Mouse (Mus musculus) stomach, embryonic 16.5 days (tissue): ENCODE measurements around the gene Plin1. TPM values are rescaled to one million over a fixed set of nuclear protein-coding genes. Genes with fewer than 3 reads are reported as not detected.

Experiments
- ATAC-seq: fragments of 200-750 bp; cut with Nextera tagmentation; 2 replicates; pipeline ENCODE4 v1.8.0; 2017; ENCODE audit warnings: moderate number of reproducible peaks, moderate TSS enrichment; ENCODE audit not compliant: insufficient read depth, low FRiP score
- H3K27ac ChIP-seq: fragments of 300-500 bp; sonication (generic); 2 replicates; pipeline ENCODE4 v1.5.1; 2014; ENCODE audit warnings: low read length
- H3K27me3 ChIP-seq: fragments of 300-500 bp; sonication (generic); 2 replicates; pipeline ENCODE4 v1.6.1; 2014; ENCODE audit warnings: low read length, control low read depth, mixed read lengths; ENCODE audit not compliant: control insufficient read depth, insufficient read depth
- H3K36me3 ChIP-seq: fragments of 300-500 bp; sonication (generic); 2 replicates; pipeline ENCODE4 v1.6.1; 2014; ENCODE audit warnings: low read length; ENCODE audit not compliant: control insufficient read depth, insufficient read depth
- H3K4me1 ChIP-seq: fragments of 300-500 bp; sonication (generic); 2 replicates; pipeline ENCODE4 v1.6.1; 2014; ENCODE audit warnings: low read length, control low read depth, mixed read lengths; ENCODE audit not compliant: control insufficient read depth, insufficient read depth
- H3K4me2 ChIP-seq: fragments of 300-500 bp; sonication (generic); 2 replicates; pipeline ENCODE4 v1.6.1; 2014; ENCODE audit warnings: low read depth, low read length, mixed read lengths
- H3K4me3 ChIP-seq: fragments of 300-500 bp; sonication (generic); replicated peaks from 2 replicates; pipeline ENCODE4 v1.5.1; 2014; ENCODE audit warnings: mild to moderate bottlenecking, low read length
- H3K9ac ChIP-seq: fragments of 300-500 bp; sonication (generic); 2 replicates; pipeline ENCODE4 v1.6.1; 2014; ENCODE audit warnings: low read length
- H3K9me3 ChIP-seq: fragments of 300-500 bp; sonication (generic); replicated peaks from 2 replicates; pipeline ENCODE4 v1.6.1; 2016; ENCODE audit warnings: low read length, control low read depth; ENCODE audit not compliant: control insufficient read depth
- WGBS: fragments of 180-500 bp; shearing (Covaris S2); extraction: QIAGEN DNeasy Blood & Tissue Kit; methylation state at CpG from one replicate; pipeline ENCODE4 v1.1.7; 2014; 5-methylcytosine and 5-hydroxymethylcytosine counted together
- polyA plus RNA-seq: library from polyadenylated mRNA; unstranded; fragments of >200 nt; fragmentation: Nextera tagmentation; extraction: Ambion mirVana; gene quantifications from 2 replicates; pipeline ENCODE4 v1.2.1, GENCODE M21; 2015

The Plin1 gene
- polyA plus RNA-seq: not detected in 2 replicates

DNA sequence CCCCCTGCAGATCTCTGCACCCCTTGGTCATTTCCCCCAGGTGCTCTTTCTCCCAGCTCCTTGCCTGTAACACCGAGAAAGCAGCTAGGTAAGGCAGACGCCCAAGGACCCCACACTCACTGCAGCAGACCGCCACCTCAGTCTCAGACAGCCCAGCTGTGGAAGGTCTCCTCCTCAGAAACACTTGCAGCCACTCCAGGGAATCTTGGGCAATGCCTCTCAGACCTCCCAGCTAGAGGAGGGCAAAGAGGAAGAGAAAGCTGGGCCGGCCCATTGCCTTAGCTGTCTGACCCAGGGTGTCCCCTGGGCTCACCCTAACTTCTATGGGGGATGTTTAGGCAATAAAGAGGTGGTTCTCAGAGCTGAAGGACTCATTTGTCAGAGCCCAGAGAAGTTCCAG, at the start of gene Plin1:
TSS of gene Plin1 (minus strand) at position 282 of the 400 bp plus-strand sequence.
- Histone ChIP-seq H3K4me2 (no peak within 1 kb of the TSS), H3K4me3 (no peak within 1 kb of the TSS), H3K36me3 (peaks cover 5% of the 10 kb centered on the region; the same call in 1 of the 2 replicates), H3K9ac (no peak within 1 kb of the TSS), H3K27ac (no peak within 1 kb of the TSS), H3K9me3 (no peaks in the 10 kb centered on the region), H3K4me1 (no peaks in the 10 kb centered on the region), H3K27me3 (no peaks in the 10 kb centered on the region)
- WGBS: 52% methylated on average over 4 of the region's 4 CpGs
- ATAC-seq: no peak

- WGBS: 87% methylated on average over 2 of the region's 2 CpGs
- H3K9me3 ChIP-seq: no peaks in the 10 kb centered on the region
- no peaks in the 10 kb centered on the region for H3K36me3 ChIP-seq
- H3K4me2 ChIP-seq: no peak overlapping the region
- H3K4me1 ChIP-seq: no peaks in the 10 kb centered on the region
- ATAC-seq: no peak
- H3K27ac ChIP-seq: no peak overlapping the region
- no peaks in the 10 kb centered on the region for H3K27me3 ChIP-seq
- no peak overlapping the region for H3K4me3 ChIP-seq
- H3K9ac ChIP-seq: no peak overlapping the region
Observed at GRCm38 (mm10) chr7:79782516-79782855, 49.8 kb upstream of the Plin1 start.

DNA sequence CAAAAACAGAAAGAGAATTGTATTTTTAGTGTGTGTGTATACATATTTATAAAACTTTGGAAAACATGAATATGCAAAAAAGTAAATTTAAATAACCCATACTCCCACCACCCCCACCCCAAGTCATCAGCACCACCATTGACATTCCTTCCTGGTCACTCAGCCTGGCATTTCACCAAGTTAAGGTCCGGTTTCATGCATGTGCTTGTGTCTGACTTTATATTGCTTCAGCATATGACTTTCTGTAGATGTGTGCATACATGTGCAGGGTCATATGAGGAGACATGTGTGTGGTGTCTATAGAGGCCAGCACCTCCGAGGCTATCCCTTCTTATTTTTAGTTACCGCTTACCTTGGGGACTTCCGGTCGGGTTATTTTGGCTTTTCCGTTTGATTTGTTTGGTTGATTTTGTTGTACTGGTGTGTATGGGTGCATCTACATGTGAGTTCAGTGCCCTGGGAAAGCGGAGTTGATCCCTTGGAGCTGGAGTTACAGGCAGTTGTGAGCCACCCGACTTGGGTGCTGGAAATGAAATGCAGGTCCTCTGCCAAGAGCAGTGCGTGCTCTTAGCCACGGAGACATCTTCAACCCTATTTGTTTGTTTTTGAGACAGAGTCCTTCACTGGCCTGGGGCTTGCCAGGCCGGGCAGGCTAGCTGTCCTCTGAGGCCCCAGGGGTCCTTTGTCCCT, 49.3 kb upstream of the Plin1 start:
- H3K4me2 ChIP-seq: no peak overlapping the region
- no peaks in the 10 kb centered on the region for H3K27me3 ChIP-seq
- H3K4me1 ChIP-seq: no peaks in the 10 kb centered on the region
- H3K9me3 ChIP-seq: no peaks in the 10 kb centered on the region
- H3K36me3 ChIP-seq: no peaks in the 10 kb centered on the region
- WGBS: 79% methylated on average over 11 of the region's 11 CpGs
- no peak overlapping the region for H3K9ac ChIP-seq
- no peak overlapping the region for H3K27ac ChIP-seq
- no peak overlapping the region for H3K4me3 ChIP-seq
- ATAC-seq: no peak

DNA sequence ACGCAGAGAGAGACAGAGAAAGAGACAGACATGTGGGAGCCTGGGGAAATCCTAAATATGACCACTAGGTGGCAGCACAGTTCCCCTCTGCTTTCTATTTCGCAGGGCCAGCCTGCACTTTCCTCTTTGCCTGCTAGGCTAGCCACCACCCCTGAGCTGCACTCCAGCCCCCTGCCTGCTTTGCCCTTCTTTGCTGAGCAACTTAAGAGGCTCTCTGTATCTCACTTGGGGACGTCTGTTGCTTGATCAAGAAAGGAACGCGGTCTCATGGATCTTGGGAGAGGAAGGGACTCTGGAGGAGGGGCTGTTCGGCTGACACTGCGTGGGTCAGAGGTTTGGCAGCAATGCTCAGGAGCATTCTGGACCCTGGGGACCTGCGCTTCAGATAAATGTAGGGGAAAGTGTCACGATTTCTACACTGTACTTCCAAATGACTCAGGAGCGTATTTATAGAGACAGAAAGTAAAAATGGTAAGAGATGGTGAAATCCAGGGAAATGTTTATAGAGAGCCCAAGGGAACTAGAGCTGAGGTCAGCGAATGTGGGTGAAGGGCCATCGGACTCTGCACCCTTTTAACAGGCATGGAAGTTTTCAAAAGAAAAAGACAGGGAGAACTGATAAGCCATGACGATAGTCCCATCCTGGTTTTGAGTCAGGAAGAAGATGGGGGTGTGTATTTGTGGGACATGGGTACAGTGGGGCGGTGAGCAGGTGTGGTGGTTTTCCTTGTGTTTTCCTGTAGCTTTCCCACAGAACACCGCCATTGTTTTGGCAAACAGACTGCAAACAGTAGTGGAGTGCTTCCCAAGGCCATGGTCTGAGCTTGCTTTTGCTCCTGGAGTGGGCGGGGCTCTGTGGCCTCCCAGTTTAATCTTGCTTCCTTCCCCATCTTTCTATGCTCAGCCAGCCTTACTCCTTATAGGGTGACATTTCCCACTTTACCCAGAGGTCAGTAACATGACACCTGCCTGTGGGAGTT, 48.2 kb upstream of the Plin1 start:
- Histone ChIP-seq H3K36me3 (no peaks in the 10 kb centered on the region), H3K27ac (0 out of 2 replicates have a peak overlapping the region, but pooled peaks have one; percentile 3), H3K4me2 (peak overlapping the region; percentile 62), H3K27me3 (no peaks in the 10 kb centered on the region), H3K9ac (peak overlapping the region; percentile 71), H3K4me3 (peak overlapping the region; percentile 39), H3K9me3 (no peaks in the 10 kb centered on the region), H3K4me1 (no peaks in the 10 kb centered on the region)
- WGBS: 23% methylated on average over 16 of the region's 16 CpGs
- ATAC-seq: peak; percentile 70; the same call in 1 of the 2 replicates

DNA sequence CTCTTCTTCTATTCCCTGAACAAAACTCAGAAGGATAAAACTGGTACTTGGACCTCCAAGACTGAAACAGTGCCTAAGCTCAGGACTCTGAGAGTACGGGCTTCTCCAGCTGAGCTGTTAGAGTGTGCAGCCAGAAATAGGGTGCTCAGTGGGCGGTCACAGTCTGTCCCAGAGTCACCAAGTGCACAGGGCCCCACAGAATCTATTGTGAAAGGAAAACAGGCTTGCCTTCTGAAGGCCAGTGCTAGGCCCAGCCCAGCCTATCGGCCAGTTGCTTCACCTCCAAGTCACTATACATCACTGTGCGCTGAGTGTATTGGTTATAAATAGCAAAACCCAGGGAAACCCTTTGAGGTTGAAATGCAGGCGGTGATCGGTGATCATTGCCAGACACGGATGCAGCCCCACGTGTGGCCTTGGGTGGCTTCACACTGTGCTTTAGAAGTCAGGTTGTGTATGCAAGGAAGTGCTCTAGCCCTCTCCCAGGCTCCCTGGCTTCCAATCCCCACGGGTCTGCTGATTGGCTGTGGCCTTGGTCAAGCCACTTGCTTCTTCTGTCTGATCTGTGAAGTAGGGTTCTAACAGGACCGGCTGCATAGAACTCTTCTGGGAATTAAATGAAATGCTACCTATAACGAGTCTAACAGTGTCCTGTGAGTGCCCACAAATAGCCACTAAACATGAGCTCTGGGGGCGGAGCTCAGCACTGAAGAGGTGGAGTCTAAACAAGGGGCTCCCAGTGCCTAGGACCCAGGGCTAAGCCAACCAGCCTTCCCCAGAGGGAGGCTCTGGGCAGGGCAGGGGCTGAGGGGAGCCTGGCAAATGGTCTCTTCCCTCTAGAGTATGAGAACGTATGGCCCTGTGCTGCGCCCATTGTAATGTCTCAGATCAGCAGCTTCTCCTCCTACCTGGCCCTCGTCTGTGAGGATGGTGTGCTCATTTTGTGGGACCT, 39.1 kb upstream of the Plin1 start:
- no peak for ATAC-seq
- H3K27ac ChIP-seq: no peak overlapping the region
- WGBS: 46% methylated on average over 15 of the region's 15 CpGs

DNA sequence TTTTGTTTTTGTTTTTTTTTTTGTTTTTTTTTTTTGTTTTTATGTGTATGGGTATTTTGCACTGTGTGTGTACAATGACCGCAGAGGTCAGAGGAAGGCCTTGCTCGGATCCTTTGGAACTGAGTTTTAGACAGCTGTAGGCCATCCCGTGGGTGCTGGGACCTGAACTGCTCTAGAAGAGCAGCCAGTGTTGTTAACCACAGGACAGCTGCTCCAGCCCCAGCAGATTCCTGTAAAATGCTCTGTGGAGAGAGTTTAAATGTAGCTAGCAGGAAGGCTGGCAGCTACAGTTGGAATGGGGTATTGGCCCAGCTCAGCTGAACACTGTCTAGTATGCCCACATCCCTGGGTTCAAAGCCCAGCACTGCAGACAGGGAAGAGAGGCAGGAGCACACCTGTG, 37.0 kb upstream of the Plin1 start:
- Histone ChIP-seq H3K4me3 (no peak overlapping the region), H3K27ac (no peak overlapping the region), H3K9me3 (no peaks in the 10 kb centered on the region), H3K36me3 (no peaks in the 10 kb centered on the region), H3K4me2 (no peak overlapping the region), H3K27me3 (no peaks in the 10 kb centered on the region), H3K9ac (no peak overlapping the region), H3K4me1 (no peaks in the 10 kb centered on the region)
- ATAC-seq: no peak
- WGBS: 74% methylated on average over 3 of the region's 3 CpGs

More for the DNA sequence above, 39.1 kb upstream of the Plin1 start:
- Histone ChIP-seq H3K4me3 (no peak overlapping the region), H3K9me3 (no peaks in the 10 kb centered on the region), H3K36me3 (no peaks in the 10 kb centered on the region), H3K9ac (no peak overlapping the region), H3K4me2 (no peak overlapping the region), H3K27me3 (no peaks in the 10 kb centered on the region), H3K4me1 (no peaks in the 10 kb centered on the region)

DNA sequence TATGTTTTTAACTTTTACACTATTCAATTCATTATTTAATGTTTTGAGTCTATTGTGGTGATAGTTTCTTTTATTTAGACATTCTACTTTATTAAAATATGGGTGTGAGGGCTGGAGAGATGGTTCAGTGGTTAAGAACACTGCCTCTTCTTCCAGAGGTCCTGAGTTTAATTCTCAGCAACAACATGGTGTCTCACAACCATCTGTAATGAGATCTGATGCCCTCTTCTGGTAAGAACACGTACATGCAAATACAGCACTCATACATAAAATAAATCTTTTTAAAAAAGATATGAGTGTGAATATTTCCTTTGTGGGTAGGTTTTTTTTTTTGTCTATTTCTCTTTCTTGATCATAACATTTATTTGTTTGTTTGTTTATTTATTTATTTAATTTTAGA, 33.3 kb upstream of the Plin1 start:
- Histone ChIP-seq H3K9ac (no peak overlapping the region), H3K27ac (no peak overlapping the region), H3K4me1 (no peaks in the 10 kb centered on the region), H3K4me3 (no peak overlapping the region), H3K36me3 (no peaks in the 10 kb centered on the region), H3K27me3 (no peaks in the 10 kb centered on the region), H3K9me3 (no peaks in the 10 kb centered on the region), H3K4me2 (no peak overlapping the region)
- 46% methylated on average over 1 of the region's 1 CpGs for whole genome bisulfite sequencing
- no peak for ATAC-seq

- Histone ChIP-seq H3K4me3 (no peak overlapping the region), H3K9ac (no peak overlapping the region), H3K27ac (no peak overlapping the region), H3K4me1 (no peaks in the 10 kb centered on the region), H3K9me3 (no peaks in the 10 kb centered on the region), H3K4me2 (no peak overlapping the region), H3K27me3 (no peaks in the 10 kb centered on the region), H3K36me3 (no peaks in the 10 kb centered on the region)
- ATAC-seq: no peak
- 59% methylated on average over 8 of the region's 8 CpGs for WGBS
Observed at GRCm38 (mm10) chr7:79762106-79762505, 29.4 kb upstream of the Plin1 start.
